Mouse (Mus musculus) cortical plate, adult 2 months (tissue): ENCODE measurements at regions not wholly inside any gene's neighbourhood (a gene's known extent, or its start where the extent isn't known, plus 50 kb on each side); places are given as distances from the start of the nearest gene placed in this dataset.

Source experiments
- CTCF ChIP-seq: fragments of 200-500 bp; IDR thresholded peaks from 2 replicates; pipeline ENCODE4 v1.5.1; 2011; ENCODE audit warnings: mild to moderate bottlenecking, control low read depth, low read length; ENCODE audit not compliant: insufficient read depth; ENCODE audit errors: extremely low read depth
- POLR2A ChIP-seq: fragments of 200-500 bp; IDR thresholded peaks from 2 replicates; pipeline ENCODE4 v1.6.1; 2011; ENCODE audit warnings: mild to moderate bottlenecking, low read length, control low read depth; ENCODE audit not compliant: insufficient read depth; ENCODE audit errors: extremely low read depth

DNA sequence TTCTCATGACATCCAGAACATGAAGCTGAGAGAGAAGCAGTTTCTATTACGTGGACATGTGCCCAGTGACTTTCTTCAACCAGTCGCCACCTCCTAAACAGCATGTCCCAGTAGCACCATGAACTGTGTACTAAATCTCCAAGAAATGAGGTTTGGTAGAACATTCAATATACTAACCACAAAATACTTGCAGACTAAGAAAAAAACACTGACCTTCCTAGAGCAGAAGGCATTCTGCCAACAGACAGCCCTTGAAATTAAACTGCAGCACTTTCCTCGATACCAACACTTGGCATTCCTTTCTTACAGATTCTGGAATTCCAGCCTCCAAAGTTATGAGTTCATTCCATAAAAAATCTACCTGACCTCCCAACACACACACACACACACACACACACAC is 166.6 kb downstream of the Atp6ap1l start:
- TF ChIP-seq POLR2A (no peak), CTCF (no peak)
